Mouse (Mus musculus) MEL (cell line): ENCODE measurements around the gene Rdh1. TPM values are rescaled to one million over a fixed set of nuclear protein-coding genes. Genes with fewer than 3 reads are reported as not detected.
A peak's percentile ranks its signal among the peaks of the same experiment; 100 is the strongest.
"Not testable (repeated sequence)": the region's sequence is repeated elsewhere in the genome, so short reads cannot be mapped to it uniquely, and the experiment has no call there.

Source experiments
- DNase-seq: peaks from one replicate; pipeline ENCODE4 v3.0.0; 2011; ENCODE audit warnings: low read depth, low spot score
- H3K27ac ChIP-seq: 2 replicates; pipeline ENCODE4 v1.5.1; 2012; ENCODE audit warnings: low read depth, mild to moderate bottlenecking, control low read depth, low read length, moderate library complexity; ENCODE audit not compliant: control insufficient read depth
- H3K27me3 ChIP-seq, 2 experiments: fragments of 150-350 bp in 1 of 2; sonication (generic) in 1 of 2; 2 replicates each; pipeline ENCODE4 v1.6.1; 2012; ENCODE audit warnings: low read length in 2 of 2, mild to moderate bottlenecking in 2 of 2, improper control_type of control experiment in 1 of 2, moderate library complexity in 1 of 2; ENCODE audit not compliant: insufficient read depth in 2 of 2, control insufficient read depth in 1 of 2
- H3K36me3 ChIP-seq, 2 experiments: 2 replicates each; pipeline ENCODE4 v1.6.1; 2012 to 2014; ENCODE audit warnings: low read length in 2 of 2, improper control_type of control experiment in 1 of 2, inconsistent platforms in 1 of 2, mild to moderate bottlenecking in 1 of 2; ENCODE audit not compliant: insufficient read depth in 2 of 2, control insufficient read depth in 1 of 2
- H3K4me1 ChIP-seq, 2 experiments: fragments of 150-350 bp in 1 of 2; sonication (generic) in 1 of 2; 2 replicates each; pipeline ENCODE4 v1.6.1; 2012; ENCODE audit warnings: low read length in 2 of 2, improper control_type of control experiment in 1 of 2, mild to moderate bottlenecking in 1 of 2; ENCODE audit not compliant: insufficient read depth in 2 of 2, control insufficient read depth in 1 of 2
- H3K4me3 ChIP-seq, 2 experiments: fragments of 150-350 bp in 1 of 2; sonication (generic) in 1 of 2; 2 replicates each; pipeline ENCODE4 v1.5.1; 2012; ENCODE audit warnings: low read depth in 2 of 2, low read length in 2 of 2, mild to moderate bottlenecking in 2 of 2, moderate library complexity in 2 of 2, control low read depth in 1 of 2, improper control_type of control experiment in 1 of 2; ENCODE audit not compliant: control insufficient read depth in 1 of 2, insufficient read depth in 1 of 2
- H3K79me2 ChIP-seq: 2 replicates; pipeline ENCODE4 v1.6.1; 2012; ENCODE audit warnings: mild to moderate bottlenecking, low read length, moderate library complexity; ENCODE audit not compliant: control insufficient read depth, poor library complexity, insufficient read depth
- H3K9ac ChIP-seq: 2 replicates; pipeline ENCODE4 v1.6.1; 2012; ENCODE audit warnings: low read depth, mild to moderate bottlenecking, control low read depth, low read length, moderate library complexity; ENCODE audit not compliant: control insufficient read depth, poor library complexity, severe bottlenecking
- H3K9me3 ChIP-seq: fragments of 150-350 bp; sonication (generic); replicated peaks from 2 replicates; pipeline ENCODE4 v1.6.1; 2012; ENCODE audit warnings: mild to moderate bottlenecking, low read length, improper control_type of control experiment, moderate library complexity; ENCODE audit not compliant: insufficient read depth
- EP300 ChIP-seq, 2 experiments: IDR thresholded peaks; 2 replicates each; pipeline ENCODE4 v1.6.1; 2011; ENCODE audit warnings: improper control_type of control experiment in 2 of 2, low read length in 2 of 2, low read depth in 1 of 2, mild to moderate bottlenecking in 1 of 2
- ETS1 ChIP-seq: IDR thresholded peaks from 2 replicates; pipeline ENCODE4 v1.6.1; 2012; ENCODE audit warnings: low read depth, mild to moderate bottlenecking, inconsistent platforms, low read length, improper control_type of control experiment, moderate library complexity
- GATA1 ChIP-seq: IDR thresholded peaks from 2 replicates; pipeline ENCODE4 v1.6.1; 2011; ENCODE audit warnings: low read depth, low read length, improper control_type of control experiment
- MAFK ChIP-seq: IDR thresholded peaks from 2 replicates; pipeline ENCODE4 v1.6.1; 2011; ENCODE audit warnings: low read depth, mild to moderate bottlenecking, low read length, improper control_type of control experiment, borderline replicate concordance
- MXI1 ChIP-seq: IDR thresholded peaks from 2 replicates; pipeline ENCODE4 v1.6.1; 2011; ENCODE audit warnings: mild to moderate bottlenecking, low read depth, low read length, improper control_type of control experiment
- MYB ChIP-seq: IDR thresholded peaks from 2 replicates; pipeline ENCODE4 v1.6.1; 2011; ENCODE audit warnings: mild to moderate bottlenecking, low read depth, low read length, improper control_type of control experiment
- TBP ChIP-seq: IDR thresholded peaks from 2 replicates; pipeline ENCODE4 v1.8.0; 2011; ENCODE audit warnings: low read depth, low read length, improper control_type of control experiment
- TCF12 ChIP-seq: IDR thresholded peaks from 2 replicates; pipeline ENCODE4 v1.6.1; 2014; ENCODE audit warnings: low read depth, mild to moderate bottlenecking, inconsistent platforms, low read length, improper control_type of control experiment, moderate library complexity
- ZKSCAN1 ChIP-seq: IDR thresholded peaks from 2 replicates; pipeline ENCODE4 v1.6.1; 2012; ENCODE audit warnings: low read depth, mild to moderate bottlenecking, inconsistent platforms, low read length, improper control_type of control experiment, moderate library complexity
- ZNF384 ChIP-seq: IDR thresholded peaks from 2 replicates; pipeline ENCODE4 v1.6.1; 2012; ENCODE audit warnings: low read depth, mild to moderate bottlenecking, inconsistent platforms, low read length, improper control_type of control experiment
- polyA plus RNA-seq, 2 experiments: library from polyadenylated mRNA; stranded (reverse) in 1 of 2; unstranded in 1 of 2; fragments of >175 nt in 1 of 2; fragments of >200 nt in 1 of 2; gene quantifications; 2 replicates each; pipeline versions ENCODE4 v1.2.1 to v1.2.4; 2012; ENCODE audit warnings: low replicate concordance in 2 of 2, low read depth in 1 of 2; ENCODE audit not compliant: insufficient read length in 2 of 2, insufficient read depth in 1 of 2, missing spikeins in 1 of 2
- total RNA-seq: library from RNA; depleted of rRNA; stranded (reverse); fragments of 300-350 nt; gene quantifications from 2 replicates; pipeline ENCODE4 v1.2.3, GENCODE M21; 2012

The Rdh1 gene
- total and polyA plus RNA-seq, 3 experiments: not detected

- Histone ChIP-seq H3K36me3 (peaks cover 0 to 16% of the 10 kb centered on the region in 2 experiments; a peak in 2 of 4 replicates), H3K79me2 (no peaks in the 10 kb centered on the region), H3K9me3 (no peaks in the 10 kb centered on the region), H3K4me1 (peaks cover 0 to 26% of the 10 kb centered on the region in 2 experiments; a peak in 2 of 4 replicates), H3K4me3 (no peak overlapping the region), H3K27ac (no peak overlapping the region), H3K27me3 (peaks cover 0 to 2% of the 10 kb centered on the region in 2 experiments; a peak in 1 of 4 replicates), H3K9ac (no peak overlapping the region)
- peak; percentile 47 for TF ChIP-seq ETS1
- no peak for TF ChIP-seq TCF12
- DNase-seq: peak; percentile 30
These were observed 4.3 kb upstream of the Rdh1 start for GRCm38 (mm10) chr10:127755246-127755645.

GRCm38 (mm10) chr10:127755770-127756468 is 3.6 kb upstream of the Rdh1 start:
- DNase-seq: peak; percentile 38
- H3K9ac ChIP-seq: peak overlapping the region; percentile 17; the same call in 1 of the 2 replicates
- peak overlapping the region; percentile 5 to 23 for H3K4me3 ChIP-seq
- H3K36me3 ChIP-seq: peaks cover 0 to 16% of the 10 kb centered on the region in 2 experiments; a peak in 2 of 4 replicates
- no peak overlapping the region for H3K27ac ChIP-seq
- H3K4me1 ChIP-seq: peaks cover 0 to 26% of the 10 kb centered on the region in 2 experiments; a peak in 2 of 4 replicates
- H3K9me3 ChIP-seq: no peaks in the 10 kb centered on the region
- H3K27me3 ChIP-seq: peaks cover 2 to 4% of the 10 kb centered on the region in 2 experiments; a peak in 2 of 4 replicates
- H3K79me2 ChIP-seq: no peaks in the 10 kb centered on the region
- TF ChIP-seq MAFK: no peak
- TF ChIP-seq ZKSCAN1: no peak
- TF ChIP-seq GATA1: peak; percentile 64
- TF ChIP-seq EP300 (IDR thresholded peaks at IDR 0.05; ENCODE audit: low read depth in 1 of 2, low read length in 2 of 2): peak in 1 of 2 experiments; percentile 27; a peak in 1 of 4 replicates
- no peak for TF ChIP-seq MYB
- peak; percentile 66; the same call in 1 of the 2 replicates for TF ChIP-seq ZNF384
- no peak for TF ChIP-seq MXI1
- peak; percentile 10; the same call in 1 of the 2 replicates for TF ChIP-seq TBP

GRCm38 (mm10) chr10:127762926-127763325 is 3.4 kb downstream of the Rdh1 start:
- not testable (repeated sequence) for DNase-seq, H3K27ac ChIP-seq, H3K36me3 ChIP-seq, H3K9ac ChIP-seq, H3K4me1 ChIP-seq, H3K79me2 ChIP-seq, H3K4me3 ChIP-seq, H3K9me3 ChIP-seq, H3K27me3 ChIP-seq
